Mouse (Mus musculus) thymus, adult 2 months (tissue): ENCODE results near the gene Rrp1. TPM values are rescaled to one million over a fixed set of nuclear protein-coding genes. Genes with fewer than 3 reads are reported as not detected.

ENCODE experiments used
- DNase-seq: peaks from one replicate; pipeline ENCODE4 v3.0.0; 2021
- H3K27ac ChIP-seq: fragments of 200-500 bp; 2 replicates; pipeline ENCODE4 v1.5.1; 2012; ENCODE audit warnings: low read length, control low read depth; ENCODE audit not compliant: control insufficient read depth, insufficient read depth
- H3K27me3 ChIP-seq: fragments of 200-500 bp; 2 replicates; pipeline ENCODE4 v1.6.1; 2012; ENCODE audit warnings: mild to moderate bottlenecking, low read length, moderate library complexity, mixed read lengths; ENCODE audit not compliant: control insufficient read depth, insufficient read depth
- H3K36me3 ChIP-seq: fragments of 200-500 bp; 2 replicates; pipeline ENCODE4 v1.6.1; 2012; ENCODE audit warnings: mild to moderate bottlenecking, low read length, moderate library complexity; ENCODE audit not compliant: control insufficient read depth, insufficient read depth
- H3K4me1 ChIP-seq: fragments of 200-500 bp; replicated peaks from 2 replicates; pipeline ENCODE4 v1.6.1; 2012; ENCODE audit warnings: low read length; ENCODE audit not compliant: control insufficient read depth, insufficient read depth
- H3K4me3 ChIP-seq: fragments of 200-500 bp; 2 replicates; pipeline ENCODE4 v1.5.1; 2012; ENCODE audit warnings: mild to moderate bottlenecking, low read length, control low read depth, moderate library complexity; ENCODE audit not compliant: control insufficient read depth, insufficient read depth
- CTCF ChIP-seq: fragments of 200-500 bp; IDR thresholded peaks from 2 replicates; pipeline ENCODE4 v1.5.1; 2012; ENCODE audit warnings: mild to moderate bottlenecking, control low read depth, low read length, moderate library complexity, borderline replicate concordance; ENCODE audit not compliant: control insufficient read depth, poor library complexity, insufficient read depth; ENCODE audit errors: extremely low read depth
- POLR2A ChIP-seq: fragments of 200-500 bp; IDR thresholded peaks from 2 replicates; pipeline ENCODE4 v1.6.1; 2012; ENCODE audit warnings: mild to moderate bottlenecking, low read length, control low read depth, moderate library complexity; ENCODE audit not compliant: control insufficient read depth, poor library complexity, insufficient read depth; ENCODE audit errors: extremely low read depth
- WGBS: fragments of 180-500 bp; shearing (Covaris S2); methylation state at CpG from one replicate; pipeline ENCODE4 v1.1.7; 2018; 5-methylcytosine and 5-hydroxymethylcytosine counted together
- polyA plus RNA-seq: library from polyadenylated mRNA; depleted of rRNA; stranded (reverse); fragments of >200 nt; gene quantifications from 2 replicates; pipeline ENCODE4 v1.2.3, GENCODE M21; 2012

The Rrp1 gene
- polyA plus RNA-seq, 1 experiment, result 133 TPM

DNA sequence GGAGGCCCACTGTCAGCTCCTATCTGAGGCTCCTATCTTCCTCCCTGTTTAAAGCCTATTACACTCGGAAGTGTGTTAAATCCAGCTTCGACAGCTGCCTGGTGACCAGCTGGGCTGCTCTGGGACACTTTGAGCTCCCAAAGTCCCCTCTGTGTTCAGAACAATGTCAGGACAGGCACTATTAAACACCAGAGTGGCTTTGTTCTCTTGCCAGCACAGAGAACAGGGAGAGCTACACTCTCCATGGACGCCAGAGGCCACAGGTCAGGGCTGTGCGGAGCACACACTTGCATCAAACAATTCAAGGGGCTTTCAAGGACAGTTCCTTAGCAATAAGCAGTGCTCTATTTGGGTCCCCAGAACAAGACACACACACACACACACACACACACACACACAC lies 39.8 kb upstream of the Rrp1 start:
- H3K27ac ChIP-seq, result no peak overlapping the region
- WGBS, result 93% methylated on average over 4 of the region's 4 CpGs
- no peak for DNase-seq
- no peak for TF ChIP-seq POLR2A
- TF ChIP-seq CTCF, result no peak
- H3K4me1 ChIP-seq, result peaks cover 13% of the 10 kb centered on the region
- peaks cover 3% of the 10 kb centered on the region; the same call in 1 of the 2 replicates for H3K36me3 ChIP-seq
- H3K4me3 ChIP-seq, result no peak overlapping the region
- H3K27me3 ChIP-seq, result no peaks in the 10 kb centered on the region

DNA sequence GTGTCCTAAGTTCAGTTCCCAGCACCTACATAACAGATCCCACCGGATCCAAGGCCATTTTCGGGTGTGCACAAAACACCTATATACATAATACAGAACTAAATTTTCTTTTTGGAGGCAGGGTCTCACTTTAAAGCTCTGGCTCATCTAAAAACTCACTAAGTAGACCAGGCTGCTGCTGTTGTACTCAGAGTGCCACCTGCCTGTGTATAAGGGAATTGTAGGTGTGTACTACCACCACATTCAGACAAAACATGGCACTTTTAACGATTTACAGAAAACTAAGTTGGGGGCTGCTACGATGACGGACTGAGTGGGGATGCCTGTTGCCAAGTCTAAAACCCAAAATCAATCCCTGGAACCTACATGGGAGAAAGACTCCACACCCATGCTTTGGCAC lies 37.9 kb upstream of the Rrp1 start:
- H3K4me3 ChIP-seq, result no peak overlapping the region
- peaks cover 3% of the 10 kb centered on the region; the same call in 1 of the 2 replicates for H3K36me3 ChIP-seq
- no peak for DNase-seq
- H3K4me1 ChIP-seq, result no peaks in the 10 kb centered on the region
- H3K27ac ChIP-seq, result no peak overlapping the region
- 92% methylated on average over 5 of the region's 5 CpGs for WGBS
- no peaks in the 10 kb centered on the region for H3K27me3 ChIP-seq
- TF ChIP-seq CTCF (no peak), POLR2A (no peak)

DNA sequence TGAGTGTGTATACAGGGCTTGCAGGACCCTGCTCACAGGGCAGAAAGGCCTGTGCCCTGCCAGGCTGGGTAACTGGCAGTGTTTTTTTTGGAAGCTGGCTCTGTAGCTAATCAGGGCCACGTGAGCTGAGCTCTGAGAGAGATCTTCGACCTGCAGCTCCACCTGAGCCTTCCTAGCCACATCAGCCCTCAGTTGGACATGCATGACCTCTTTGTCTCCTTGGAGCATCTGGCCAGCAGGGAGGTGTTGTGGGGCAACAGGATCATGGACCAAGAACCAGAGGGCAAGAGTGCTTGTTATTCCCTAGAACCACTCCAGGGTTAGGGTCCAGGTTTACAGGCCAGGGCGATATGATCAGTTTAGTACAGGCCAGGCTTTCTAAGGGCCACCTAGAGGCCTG lies 34.6 kb upstream of the Rrp1 start:
- Histone ChIP-seq H3K4me3 (no peak overlapping the region), H3K36me3 (peaks cover 3% of the 10 kb centered on the region; the same call in 1 of the 2 replicates), H3K27me3 (no peaks in the 10 kb centered on the region), H3K4me1 (no peaks in the 10 kb centered on the region), H3K27ac (no peak overlapping the region)
- WGBS, result 92% methylated on average over 3 of the region's 3 CpGs
- DNase-seq, result no peak
- no peak for TF ChIP-seq CTCF
- TF ChIP-seq POLR2A, result no peak

DNA sequence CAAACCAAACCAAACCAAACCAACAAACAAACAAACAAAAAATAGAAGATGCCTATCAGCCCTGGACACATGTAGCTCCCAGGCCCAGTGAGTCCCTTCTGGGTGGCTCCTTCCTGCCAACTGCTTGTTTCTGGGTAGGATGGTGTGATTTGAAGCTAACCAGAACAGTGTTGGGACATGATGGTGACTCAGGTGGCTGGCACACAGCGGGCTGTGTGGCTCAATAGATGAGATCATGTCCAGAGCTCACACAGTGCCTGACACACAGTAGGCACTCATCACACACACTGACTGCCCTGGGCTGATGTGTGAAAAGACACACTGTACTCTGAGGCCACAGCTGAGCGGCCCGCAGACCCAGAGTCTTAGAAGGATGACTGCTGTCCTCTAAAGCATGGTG lies 33.4 kb upstream of the Rrp1 start:
- Histone ChIP-seq H3K4me3 (no peak overlapping the region), H3K27ac (no peak overlapping the region), H3K4me1 (no peaks in the 10 kb centered on the region), H3K27me3 (no peaks in the 10 kb centered on the region), H3K36me3 (peaks cover 3% of the 10 kb centered on the region; the same call in 1 of the 2 replicates)
- no peak for TF ChIP-seq CTCF
- no peak for TF ChIP-seq POLR2A
- 98% methylated on average over 3 of the region's 3 CpGs for WGBS
- no peak for DNase-seq

DNA sequence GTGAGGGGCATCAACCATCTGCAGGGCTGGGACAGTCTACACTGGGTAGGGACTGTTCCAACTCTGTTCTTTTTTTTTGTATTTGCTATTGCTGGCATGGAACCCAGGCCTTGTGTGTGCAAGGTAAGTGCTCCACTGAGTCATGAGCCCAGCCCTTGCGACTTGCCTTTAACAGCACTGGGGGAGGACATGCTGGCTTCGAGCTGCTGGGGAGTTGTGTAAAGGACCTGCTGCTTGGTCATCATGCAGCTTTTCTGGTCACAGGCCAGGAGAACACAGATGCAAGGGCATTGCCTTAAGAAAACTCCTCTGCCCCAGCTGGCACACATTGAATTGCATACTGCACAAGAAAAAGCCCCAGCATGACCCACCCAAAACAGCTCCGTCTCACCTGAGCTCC lies 29.4 kb upstream of the Rrp1 start:
- Histone ChIP-seq H3K36me3 (no peaks in the 10 kb centered on the region; the same call in 1 of the 2 replicates), H3K27ac (no peak overlapping the region), H3K4me1 (no peaks in the 10 kb centered on the region), H3K27me3 (no peaks in the 10 kb centered on the region), H3K4me3 (no peak overlapping the region)
- TF ChIP-seq CTCF, result no peak
- TF ChIP-seq POLR2A, result no peak
- no peak for DNase-seq
- 98% methylated on average over 3 of the region's 3 CpGs for WGBS

DNA sequence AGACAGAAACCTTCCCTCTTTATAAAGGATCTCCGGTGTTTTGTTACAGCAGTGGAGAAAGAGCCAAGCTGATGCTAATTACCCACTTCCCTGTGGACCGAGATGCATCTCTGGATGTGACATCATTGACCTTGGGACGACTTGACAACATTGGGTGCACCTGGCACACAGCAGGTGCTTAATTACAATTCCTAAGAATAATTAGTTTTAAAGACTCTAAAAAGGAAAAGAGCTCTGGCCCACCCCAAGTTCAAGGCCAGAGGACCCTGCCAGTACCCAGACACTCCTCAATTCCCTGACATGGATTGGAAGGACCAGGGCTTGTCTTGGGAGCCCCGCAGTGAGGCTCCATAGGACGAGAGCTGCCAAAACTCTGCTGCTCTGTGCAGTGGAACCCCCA lies 28.8 kb upstream of the Rrp1 start:
- Histone ChIP-seq H3K27ac (no peak overlapping the region), H3K36me3 (no peaks in the 10 kb centered on the region; the same call in 1 of the 2 replicates), H3K4me3 (no peak overlapping the region), H3K4me1 (no peaks in the 10 kb centered on the region), H3K27me3 (no peaks in the 10 kb centered on the region)
- no peak for TF ChIP-seq CTCF
- no peak for TF ChIP-seq POLR2A
- WGBS, result 97% methylated on average over 5 of the region's 5 CpGs
- no peak for DNase-seq

DNA sequence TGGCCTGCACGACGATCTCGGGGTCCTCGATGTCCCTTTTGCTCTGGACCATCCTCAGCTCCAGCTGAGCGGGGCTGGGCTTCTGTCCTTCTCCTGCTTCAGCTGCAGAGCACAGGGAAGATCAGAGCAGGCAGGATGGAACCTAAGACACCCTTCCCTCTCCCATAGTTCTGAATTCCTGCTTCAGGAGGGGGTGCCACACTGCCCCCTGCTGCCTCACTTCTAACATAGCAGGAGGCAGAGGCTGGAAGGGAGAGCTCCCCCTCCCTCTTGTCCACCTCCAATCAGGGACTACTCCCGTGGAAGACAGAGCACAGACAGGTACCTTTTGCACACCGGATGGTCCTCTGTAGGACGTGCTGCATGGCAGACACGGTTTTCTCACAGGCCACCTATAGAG lies 28.0 kb upstream of the Rrp1 start:
- TF ChIP-seq CTCF (peak; percentile 74), POLR2A (no peak)
- Histone ChIP-seq H3K27ac (no peak overlapping the region), H3K27me3 (no peaks in the 10 kb centered on the region), H3K4me1 (no peaks in the 10 kb centered on the region), H3K36me3 (no peaks in the 10 kb centered on the region; the same call in 1 of the 2 replicates), H3K4me3 (no peak overlapping the region)
- DNase-seq, result peak; percentile 27
- WGBS, result 87% methylated on average over 9 of the region's 9 CpGs
